Mouse (Mus musculus) left cerebral cortex, adult 18-20 months (tissue): ENCODE results near the gene Copb1. TPM values are rescaled to one million over a fixed set of nuclear protein-coding genes. Genes with fewer than 3 reads are reported as not detected.
A peak's percentile ranks its signal among the peaks of the same experiment; 100 is the strongest.

Experiments used
- DNase-seq, 2 experiments: peaks; one replicate each; pipeline ENCODE4 v3.0.0; 2021 to 2022; ENCODE audit warnings: low spot score in 2 of 2, mixed read lengths in 1 of 2
- long read RNA-seq, 2 experiments: library from polyadenylated mRNA; stranded (forward); transcript quantifications; one replicate each; pipeline ENCODE4 v2.0.0; 2021
- total RNA-seq, 2 experiments: library from RNA; stranded (reverse); gene quantifications; 2 replicates each; pipeline ENCODE4 v1.2.3; 2021

Copb1 gene
- total RNA-seq, result 10 to 100 TPM; 58.7 to 61.6 TPM
- long read RNA-seq, experiment 1, transcript Copb1-201 (22 exons, 3,346 nt), result major isoform, 67 of 83 reads
- long read RNA-seq, experiment 1, partial matches to known transcripts, result 9 of 83 reads
- long read RNA-seq, experiment 1, other reads (novel, unspliced or antisense), result 7 of 83 reads
- long read RNA-seq, experiment 2, transcript Copb1-201 (22 exons, 3,346 nt), result major isoform, 41 of 47 reads
- long read RNA-seq, experiment 2, partial matches to known transcripts, result 4 of 47 reads
- long read RNA-seq, experiment 2, other reads (novel, unspliced or antisense), result 2 of 47 reads

DNA sequence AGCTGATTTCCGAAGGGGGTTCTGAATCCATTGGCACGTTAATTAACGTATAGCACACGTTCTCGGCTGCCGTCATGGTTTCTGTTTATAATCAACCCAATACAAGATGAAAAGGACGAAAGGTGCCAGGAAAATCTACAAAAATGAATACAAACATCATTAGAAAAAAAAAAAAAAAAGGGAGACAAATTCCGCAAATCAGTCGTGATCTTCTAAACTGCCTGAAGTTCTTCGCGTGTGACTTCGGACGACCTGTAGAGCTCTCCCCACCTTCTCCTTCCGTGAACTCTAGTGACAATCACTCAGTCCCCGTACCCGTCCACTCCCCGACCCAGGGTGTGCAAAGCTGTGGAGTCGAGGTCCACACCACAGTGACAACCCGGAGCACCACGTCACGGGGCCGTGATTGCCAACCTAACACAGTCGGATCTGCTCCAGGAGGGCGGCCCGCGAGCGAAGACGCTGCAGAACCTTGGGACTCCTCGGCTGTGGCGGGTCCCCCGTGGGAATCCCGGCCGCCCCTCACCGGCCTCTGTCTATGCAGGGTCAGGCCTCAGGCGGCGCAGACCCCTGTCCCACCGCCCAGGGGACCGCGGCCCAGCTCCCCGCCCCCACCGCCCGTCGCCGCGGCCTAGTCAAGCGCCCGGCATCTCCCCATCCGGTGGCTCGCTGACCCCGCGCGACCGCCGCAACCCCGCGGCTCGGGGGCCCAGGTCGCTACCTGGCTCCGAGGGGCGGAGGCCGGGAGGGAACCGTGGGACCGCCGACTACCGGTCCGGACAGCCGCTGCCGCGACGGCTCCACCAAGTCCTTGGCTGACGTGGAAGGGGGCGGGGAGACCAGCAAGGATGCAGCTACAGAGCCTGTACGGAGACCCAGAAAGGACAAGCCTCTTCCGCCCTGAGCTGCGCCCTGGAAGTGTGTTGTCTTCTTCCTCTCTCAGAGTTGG, at the start of gene Copb1:
Copb1 (minus strand) TSS at position 827 of the 949 bp plus-strand sequence.
- DNase-seq, result peak; percentile 94 to 95

DNA sequence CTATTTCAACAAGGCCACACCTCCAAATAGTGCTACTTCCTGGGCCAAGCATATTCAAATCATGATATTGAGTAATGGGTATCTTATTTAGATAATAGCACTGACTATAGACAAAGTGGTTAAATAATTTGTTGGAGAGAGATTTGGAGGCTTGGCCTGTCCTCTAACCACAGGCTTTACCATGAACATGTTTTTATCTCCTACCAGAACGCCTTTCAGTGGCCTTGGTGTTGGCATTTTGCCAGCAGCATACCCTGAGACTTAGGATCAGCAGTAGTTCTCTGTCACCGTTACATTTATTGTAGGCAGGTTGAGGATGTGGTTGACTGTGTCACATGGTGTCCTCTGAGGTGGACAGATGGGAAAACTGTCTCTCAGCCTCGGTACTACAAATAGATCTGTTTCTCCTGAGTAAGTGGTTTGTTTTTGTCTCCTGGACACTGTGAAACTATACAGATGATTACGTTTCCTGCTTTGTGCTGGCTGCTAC, 46.8 kb upstream of the Copb1 start:
- no peak for DNase-seq

GRCm38 (mm10) chr7:114300782-114301181, 46.3 kb upstream of the Copb1 start:
- no peak for DNase-seq

DNA sequence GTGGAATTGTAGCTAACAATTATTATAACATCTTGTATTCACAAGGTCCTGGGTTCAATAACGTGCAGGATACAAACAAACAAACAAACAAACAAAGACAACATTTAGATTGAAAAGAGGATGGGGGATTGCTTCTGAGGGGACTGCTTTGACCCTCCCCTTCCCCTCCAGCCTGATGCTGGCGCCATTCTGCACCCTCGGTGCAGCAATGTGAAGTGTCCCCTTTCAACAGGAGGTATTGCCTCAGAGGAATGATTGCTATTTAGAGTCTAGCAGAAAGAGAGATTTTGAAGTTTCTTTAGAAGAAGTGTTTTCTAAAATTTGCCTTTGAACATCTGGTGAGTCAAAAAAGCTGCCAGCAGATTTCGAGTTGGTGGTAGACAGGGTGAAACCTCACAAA, 44.7 kb upstream of the Copb1 start:
- DNase-seq, result no peak

- DNase-seq, result no peak
Observed at GRCm38 (mm10) chr7:114294698-114295097, 40.2 kb upstream of the Copb1 start.

GRCm38 (mm10) chr7:114293903-114294302, 39.4 kb upstream of the Copb1 start:
- no peak for DNase-seq

DNA sequence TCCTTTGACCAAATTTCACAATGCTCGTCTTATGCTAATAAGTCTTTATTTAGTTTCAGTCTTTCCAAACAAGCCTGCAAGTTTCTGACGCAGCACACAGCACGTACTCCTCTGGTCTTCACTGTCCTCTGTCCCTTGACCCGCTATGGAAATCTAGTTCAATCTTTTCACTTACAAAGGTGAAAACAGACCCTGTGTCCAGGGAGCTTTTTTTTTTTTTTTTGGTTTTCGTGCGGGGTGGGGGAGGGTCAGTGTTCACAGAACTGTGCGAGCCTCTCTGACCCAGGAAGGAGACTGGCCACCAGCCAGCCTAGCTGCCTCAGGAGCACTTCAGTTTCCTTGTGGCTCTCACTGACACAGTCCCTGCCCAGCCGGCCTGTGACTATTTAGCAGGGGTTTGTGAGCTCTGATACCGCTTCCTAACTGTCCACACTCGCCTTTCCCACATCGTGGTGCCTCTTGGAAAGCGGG, 38.0 kb upstream of the Copb1 start:
- peak; percentile 30 to 47 for DNase-seq

DNA sequence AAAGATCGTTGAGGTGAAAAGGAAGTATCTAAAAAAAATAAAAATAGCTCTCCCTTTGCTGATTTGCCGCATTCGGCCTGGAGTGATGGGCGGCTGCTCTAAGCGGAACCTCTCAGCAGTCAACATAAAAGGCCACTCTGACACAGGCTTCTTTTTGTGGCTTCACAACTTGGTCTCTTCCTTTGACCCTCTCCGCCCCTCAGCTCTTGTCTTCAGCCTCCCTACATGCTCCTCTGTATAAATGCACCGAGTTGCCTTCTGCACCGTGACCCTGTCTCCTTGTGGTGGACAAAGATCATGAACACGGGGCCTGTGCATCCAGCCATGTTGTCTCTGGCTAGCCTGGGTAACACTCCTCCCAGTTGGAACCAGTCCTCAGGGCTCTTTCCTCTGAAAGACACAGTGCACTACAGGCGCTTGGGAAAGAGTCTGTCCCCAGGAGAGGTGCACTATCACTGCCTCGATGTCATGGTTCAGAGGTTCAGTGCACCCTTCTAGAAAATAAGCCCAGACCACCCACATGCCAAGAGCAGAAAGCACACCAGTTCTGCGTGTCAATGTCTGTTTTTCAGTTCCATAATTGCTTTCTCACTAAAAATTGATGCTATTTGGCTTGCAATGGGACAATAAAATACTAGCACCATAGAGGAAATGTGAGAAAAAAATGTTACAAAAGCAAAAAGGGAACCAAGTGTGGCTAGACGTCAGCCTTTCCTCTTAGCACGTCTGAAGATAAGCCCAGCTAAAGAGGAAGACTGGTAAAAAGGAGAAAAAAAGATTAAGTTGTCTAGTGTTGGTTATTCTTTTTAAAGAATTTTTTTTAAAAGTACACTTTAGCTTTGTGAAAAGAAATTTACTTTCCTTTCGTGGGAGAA, 37.2 kb upstream of the Copb1 start:
- no peak for DNase-seq

GRCm38 (mm10) chr7:114290078-114290506, 35.6 kb upstream of the Copb1 start:
- no peak for DNase-seq

DNA sequence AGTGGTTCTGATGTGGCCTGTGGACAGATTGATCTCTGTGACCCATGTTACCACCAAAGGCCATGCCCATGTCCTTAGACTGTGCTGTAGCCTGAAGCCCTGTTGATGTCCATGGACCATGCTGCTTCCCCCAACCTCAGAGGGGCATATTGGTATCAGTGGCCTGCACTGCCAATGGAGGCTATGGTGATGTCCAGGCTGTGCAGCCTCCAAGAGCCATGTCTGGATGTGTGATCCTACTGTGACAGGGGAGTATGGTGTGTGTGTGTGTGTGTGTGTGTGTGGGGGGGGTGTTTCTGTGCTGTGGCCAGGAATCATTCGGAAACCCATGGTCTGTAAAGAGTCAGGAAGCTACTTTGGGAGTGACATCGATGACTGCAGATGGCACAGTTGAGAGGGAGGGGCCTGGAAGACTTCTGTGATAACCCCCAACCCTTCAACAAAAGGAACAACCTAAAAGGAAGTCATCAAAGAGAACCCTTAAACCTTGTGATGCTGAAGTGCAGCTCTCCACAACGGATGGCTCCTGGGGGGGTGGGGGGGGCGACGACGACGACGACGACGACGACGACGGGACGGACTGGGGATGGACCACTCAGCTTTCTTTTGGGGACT, 29.9 kb upstream of the Copb1 start:
- no peak for DNase-seq

GRCm38 (mm10) chr7:114283006-114283405, 28.5 kb upstream of the Copb1 start:
- DNase-seq, result no peak

GRCm38 (mm10) chr7:114281671-114282070, 27.2 kb upstream of the Copb1 start:
- no peak for DNase-seq

GRCm38 (mm10) chr7:114276005-114276752, 21.7 kb upstream of the Copb1 start, which contains the start of gene Psma1:
Psma1 (minus strand) TSS chr7:114276118.
- DNase-seq, result peak; percentile 96 to 97

DNA sequence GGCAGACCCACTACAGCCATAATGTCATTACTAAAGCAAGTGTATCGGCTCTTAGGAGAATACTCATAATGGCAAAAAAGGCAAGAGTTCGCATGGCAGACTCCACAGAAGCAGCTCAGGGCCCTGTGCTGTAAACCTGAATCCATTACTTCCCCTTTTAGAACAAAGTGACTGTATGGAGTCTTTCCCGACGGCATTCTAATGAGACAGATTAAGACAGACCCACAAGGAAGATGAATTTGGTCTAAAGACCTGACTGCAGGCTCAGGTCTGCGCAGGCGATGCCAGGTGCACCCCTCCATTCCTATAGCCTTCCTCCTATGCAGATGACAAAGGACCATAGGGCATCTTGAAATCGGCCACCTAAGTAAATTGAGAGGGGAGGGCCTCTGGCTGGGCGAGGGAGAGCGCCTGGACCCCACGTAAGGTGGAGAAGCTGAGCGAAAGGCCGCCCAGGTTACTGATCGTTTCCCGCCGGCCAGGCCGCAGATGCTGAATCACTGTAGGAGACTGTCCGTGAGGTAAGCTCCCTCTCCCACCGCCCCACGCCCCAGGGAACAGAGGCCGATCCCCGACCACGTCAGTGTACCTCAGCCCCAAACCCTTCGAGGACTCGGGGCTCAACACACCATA, 21.0 kb upstream of the Copb1 start:
- no peak for DNase-seq

- no peak for DNase-seq
Observed at GRCm38 (mm10) chr7:114268446-114268845, 13.9 kb upstream of the Copb1 start.

DNA sequence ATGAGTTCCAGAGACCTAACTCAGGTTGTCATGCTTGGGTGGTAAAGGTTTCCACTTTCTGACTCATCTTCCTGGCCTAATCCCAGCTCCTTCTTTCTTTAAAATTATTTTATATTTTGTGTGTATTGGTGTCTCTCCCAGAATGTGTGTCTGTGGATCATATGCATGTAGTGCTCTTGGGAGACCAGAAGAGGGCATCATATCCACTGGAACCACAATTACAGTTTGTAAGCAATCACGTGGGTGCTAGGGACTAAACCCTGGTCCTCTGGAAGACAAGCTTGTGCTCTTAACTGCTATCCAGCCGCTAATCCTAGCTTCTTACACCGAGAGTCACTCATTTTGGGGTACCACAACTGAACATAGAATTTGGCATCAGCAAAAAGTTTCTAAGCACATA, 2.8 kb downstream of the Copb1 start:
- no peak for DNase-seq

DNA sequence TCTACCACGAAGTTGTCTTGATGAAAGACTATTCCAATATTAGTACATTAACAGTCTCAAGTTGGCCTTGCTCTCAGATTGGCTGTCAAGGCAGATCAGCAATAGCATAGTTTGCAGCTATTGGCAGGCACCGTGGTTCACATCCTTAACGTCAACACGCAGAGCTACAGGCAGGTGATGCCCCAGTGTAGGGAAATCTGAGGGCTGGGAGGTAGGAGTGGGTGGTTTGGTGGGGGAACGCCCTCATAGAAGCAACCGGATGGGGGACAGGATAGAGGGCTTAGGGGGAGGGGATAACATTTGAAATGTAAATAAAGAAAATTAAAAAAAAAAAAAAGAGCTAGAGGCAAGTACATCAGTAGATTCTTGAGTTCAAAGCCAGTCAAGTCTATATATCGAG, 20.5 kb downstream of the Copb1 start:
- DNase-seq, result no peak

DNA sequence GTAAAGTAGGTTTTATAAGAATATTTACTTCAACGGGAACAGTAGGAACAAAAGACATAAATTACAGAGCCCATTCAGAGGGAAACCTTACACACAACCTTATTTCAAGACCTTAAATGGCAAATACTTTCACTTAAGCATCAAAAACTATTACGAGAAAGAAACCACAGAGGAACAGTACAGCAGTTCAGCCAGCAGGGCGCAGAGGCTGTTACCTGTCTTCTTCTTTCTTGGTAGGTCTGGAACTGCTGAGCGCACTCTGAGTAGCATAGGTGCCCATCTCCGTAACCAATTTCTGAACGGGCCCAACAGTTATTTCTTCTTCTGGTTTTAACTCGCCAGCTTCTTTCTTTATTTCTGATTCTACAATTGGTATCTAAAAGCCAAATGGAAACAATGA, 21.5 kb downstream of the Copb1 start:
- no peak for DNase-seq

DNA sequence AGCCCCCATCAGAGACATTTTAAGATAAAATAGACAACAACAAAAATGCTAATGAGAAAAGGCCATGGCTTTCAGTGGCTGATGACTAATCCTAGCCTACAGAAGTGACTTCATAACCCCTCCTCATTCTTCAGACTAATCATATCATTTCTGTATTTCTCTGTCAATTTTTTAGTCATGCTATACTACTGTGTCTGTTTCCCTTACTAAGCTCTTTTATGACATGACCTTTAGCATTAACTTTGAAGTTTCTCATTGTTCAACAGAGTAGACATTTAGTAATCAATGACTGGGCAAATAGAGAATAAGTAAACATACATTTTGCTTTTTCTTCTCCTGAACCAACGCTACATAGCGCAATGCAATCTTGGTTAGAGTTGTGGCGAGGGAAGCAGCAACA, 22.7 kb downstream of the Copb1 start:
- DNase-seq, result no peak
